Mouse (Mus musculus) liver, adult 2 months (tissue): ENCODE results near the gene Olfml1. TPM values are rescaled to one million over a fixed set of nuclear protein-coding genes. Genes with fewer than 3 reads are reported as not detected.

ENCODE experiments used
- DNase-seq: peaks from one replicate; pipeline ENCODE4 v3.0.0-alpha.2; 2011; ENCODE audit warnings: low read depth, low spot score; ENCODE audit errors: extremely low read depth
- H3K27ac ChIP-seq: fragments of 200-500 bp; replicated peaks from 2 replicates; pipeline ENCODE4 v1.5.1; 2012; ENCODE audit warnings: low read depth, mild to moderate bottlenecking, control low read depth, inconsistent platforms, low read length; ENCODE audit not compliant: insufficient read depth
- H3K27me3 ChIP-seq: fragments of 200-500 bp; 2 replicates; pipeline ENCODE4 v1.6.1; 2012; ENCODE audit warnings: mild to moderate bottlenecking, moderate library complexity, low read length, inconsistent platforms; ENCODE audit not compliant: control insufficient read depth, insufficient read depth
- H3K36me3 ChIP-seq: fragments of 200-500 bp; 2 replicates; pipeline ENCODE4 v1.6.1; 2012; ENCODE audit warnings: low read length, inconsistent platforms; ENCODE audit not compliant: control insufficient read depth, insufficient read depth
- H3K4me1 ChIP-seq: fragments of 200-500 bp; 2 replicates; pipeline ENCODE4 v1.6.1; 2011; ENCODE audit warnings: low read length; ENCODE audit not compliant: control insufficient read depth, insufficient read depth
- H3K4me3 ChIP-seq: fragments of 200-500 bp; 2 replicates; pipeline ENCODE4 v1.5.1; 2011; ENCODE audit warnings: low read depth, mild to moderate bottlenecking, control low read depth, low read length, moderate library complexity; ENCODE audit not compliant: insufficient read depth
- H3K79me2 ChIP-seq: fragments of 200-500 bp; 2 replicates; pipeline ENCODE4 v1.6.1; 2012; ENCODE audit warnings: inconsistent platforms, mild to moderate bottlenecking, low read length, moderate library complexity; ENCODE audit not compliant: control insufficient read depth, insufficient read depth
- H3K9ac ChIP-seq: fragments of 200-500 bp; 2 replicates; pipeline ENCODE4 v1.6.1; 2012; ENCODE audit warnings: low read depth, mild to moderate bottlenecking, control low read depth, inconsistent platforms, low read length
- CTCF ChIP-seq: fragments of 200-500 bp; IDR thresholded peaks from 2 replicates; pipeline ENCODE4 v1.5.1; 2011; ENCODE audit warnings: low read depth, low read length, control low read depth
- POLR2A ChIP-seq: fragments of 200-500 bp; IDR thresholded peaks from 2 replicates; pipeline ENCODE4 v1.6.1; 2011; ENCODE audit warnings: low read length, control low read depth; ENCODE audit not compliant: insufficient read depth; ENCODE audit errors: extremely low read depth
- WGBS: fragments of 180-500 bp; shearing (Covaris S2); methylation state at CpG from one replicate; pipeline ENCODE4 v1.1.7; 2018; 5-methylcytosine and 5-hydroxymethylcytosine counted together
- polyA plus RNA-seq: library from polyadenylated mRNA; depleted of rRNA; stranded (reverse); fragments of >200 nt; gene quantifications from 2 replicates; pipeline ENCODE4 v1.2.3, GENCODE M21; 2012
- total RNA-seq: library from RNA; depleted of rRNA; stranded (reverse); fragments of >200 nt; gene quantifications from 2 replicates; pipeline ENCODE4 v1.2.3, GENCODE M21; 2014

The Olfml1 gene
- total and polyA plus RNA-seq, 2 experiments = 8.9 to 13.5 TPM

- no peak for DNase-seq
- H3K4me3 ChIP-seq = no peak overlapping the region
- no peaks in the 10 kb centered on the region for H3K79me2 ChIP-seq
- H3K4me1 ChIP-seq = peaks cover 2% of the 10 kb centered on the region; the same call in 1 of the 2 replicates
- no peak overlapping the region for H3K9ac ChIP-seq
- WGBS = 74% methylated on average over 5 of the region's 5 CpGs
- H3K27ac ChIP-seq = no peak overlapping the region
- no peaks in the 10 kb centered on the region for H3K27me3 ChIP-seq
- no peaks in the 10 kb centered on the region for H3K36me3 ChIP-seq
- TF ChIP-seq POLR2A = no peak
- TF ChIP-seq CTCF = no peak
Observed at GRCm38 (mm10) chr7:107529364-107529763, 37.9 kb upstream of the Olfml1 start.

- Histone ChIP-seq H3K4me1 (no peaks in the 10 kb centered on the region), H3K4me3 (no peak overlapping the region), H3K79me2 (no peaks in the 10 kb centered on the region), H3K9ac (no peak overlapping the region), H3K27ac (no peak overlapping the region), H3K36me3 (no peaks in the 10 kb centered on the region), H3K27me3 (no peaks in the 10 kb centered on the region)
- no peak for TF ChIP-seq POLR2A
- 82% methylated on average over 4 of the region's 4 CpGs for WGBS
- no peak for DNase-seq
Observed at GRCm38 (mm10) chr7:107535311-107535710, 31.9 kb upstream of the Olfml1 start.

- Histone ChIP-seq H3K4me1 (no peaks in the 10 kb centered on the region), H3K79me2 (no peaks in the 10 kb centered on the region), H3K4me3 (no peak overlapping the region), H3K27me3 (no peaks in the 10 kb centered on the region), H3K9ac (no peak overlapping the region), H3K27ac (no peak overlapping the region), H3K36me3 (no peaks in the 10 kb centered on the region)
- TF ChIP-seq POLR2A (no peak), CTCF (no peak)
- no peak for DNase-seq
- 74% methylated on average over 6 of the region's 6 CpGs for WGBS
Observed at GRCm38 (mm10) chr7:107536516-107536915, 30.7 kb upstream of the Olfml1 start.

- Histone ChIP-seq H3K4me1 (no peaks in the 10 kb centered on the region), H3K27me3 (no peaks in the 10 kb centered on the region), H3K79me2 (no peaks in the 10 kb centered on the region), H3K36me3 (no peaks in the 10 kb centered on the region), H3K4me3 (no peak overlapping the region), H3K27ac (no peak overlapping the region), H3K9ac (no peak overlapping the region)
- no peak for DNase-seq
- WGBS = 13% methylated on average over 4 of the region's 4 CpGs
- no peak for TF ChIP-seq POLR2A
- TF ChIP-seq CTCF = no peak
Observed at GRCm38 (mm10) chr7:107540034-107540433, 27.2 kb upstream of the Olfml1 start.

- H3K4me3 ChIP-seq = no peak overlapping the region
- TF ChIP-seq CTCF = no peak
- no peak for TF ChIP-seq POLR2A
- H3K4me1 ChIP-seq = no peaks in the 10 kb centered on the region
- DNase-seq = no peak
- no peaks in the 10 kb centered on the region for H3K79me2 ChIP-seq
- 79% methylated on average over 1 of the region's 1 CpGs for WGBS
- H3K27me3 ChIP-seq = no peaks in the 10 kb centered on the region
- H3K36me3 ChIP-seq = no peaks in the 10 kb centered on the region
- H3K27ac ChIP-seq = no peak overlapping the region
- no peak overlapping the region for H3K9ac ChIP-seq
Observed at GRCm38 (mm10) chr7:107545011-107545410, 22.2 kb upstream of the Olfml1 start.

- no peak overlapping the region for H3K27ac ChIP-seq
- no peak for DNase-seq
- no peak for TF ChIP-seq POLR2A
- TF ChIP-seq CTCF = no peak
- no peaks in the 10 kb centered on the region for H3K27me3 ChIP-seq
- no peaks in the 10 kb centered on the region for H3K4me1 ChIP-seq
- no peaks in the 10 kb centered on the region for H3K36me3 ChIP-seq
- WGBS = 95% methylated on average over 3 of the region's 3 CpGs
- H3K4me3 ChIP-seq = no peak overlapping the region
- no peaks in the 10 kb centered on the region for H3K79me2 ChIP-seq
- no peak overlapping the region for H3K9ac ChIP-seq
Observed at GRCm38 (mm10) chr7:107547872-107548271, 19.4 kb upstream of the Olfml1 start.
